Mouse (Mus musculus): ENCODE results near the gene Gm12166.

Gm12166 gene

GRCm38 (mm10) chr11:46073061-46073849 lies 21.1 kb upstream of the Gm12166 start:
- DNase-seq (ENCODE audit: low spot score) = peak; percentile 53

GRCm38 (mm10) chr11:46072466-46073060 lies 20.4 kb upstream of the Gm12166 start:
- no peak for DNase-seq (ENCODE audit: low spot score)

GRCm38 (mm10) chr11:46070789-46071188 lies 18.7 kb upstream of the Gm12166 start:
- DNase-seq (ENCODE audit: low spot score) = no peak

- DNase-seq (ENCODE audit: low spot score) = no peak
These were observed 18.0 kb upstream of the Gm12166 start for GRCm38 (mm10) chr11:46070161-46070560.

GRCm38 (mm10) chr11:46069408-46070003 lies 17.4 kb upstream of the Gm12166 start:
- DNase-seq (ENCODE audit: low spot score) = no peak

GRCm38 (mm10) chr11:46068756-46069407 lies 16.8 kb upstream of the Gm12166 start:
- DNase-seq (ENCODE audit: low spot score) = no peak

- DNase-seq (ENCODE audit: low spot score) = no peak
These were observed 15.4 kb upstream of the Gm12166 start for GRCm38 (mm10) chr11:46067371-46068060.

GRCm38 (mm10) chr11:46065201-46066011 lies 13.3 kb upstream of the Gm12166 start:
- DNase-seq (ENCODE audit: low spot score) = peak; percentile 72

- DNase-seq (ENCODE audit: low spot score) = no peak
These were observed 12.6 kb upstream of the Gm12166 start for GRCm38 (mm10) chr11:46064767-46065166.

- DNase-seq (ENCODE audit: low spot score) = no peak
These were observed 11.0 kb upstream of the Gm12166 start for GRCm38 (mm10) chr11:46062993-46063731.

GRCm38 (mm10) chr11:46062569-46062968 lies 10.4 kb upstream of the Gm12166 start:
- no peak for DNase-seq (ENCODE audit: low spot score)

GRCm38 (mm10) chr11:46061776-46062445 lies 9.8 kb upstream of the Gm12166 start:
- no peak for DNase-seq (ENCODE audit: low spot score)

- no peak for DNase-seq (ENCODE audit: low spot score)
These were observed 8.5 kb upstream of the Gm12166 start for GRCm38 (mm10) chr11:46060651-46061020.

- DNase-seq (ENCODE audit: low spot score) = no peak
These were observed 7.9 kb upstream of the Gm12166 start for GRCm38 (mm10) chr11:46059887-46060650.

GRCm38 (mm10) chr11:46058916-46059315 lies 6.8 kb upstream of the Gm12166 start:
- DNase-seq (ENCODE audit: low spot score) = no peak

GRCm38 (mm10) chr11:46058011-46058410 lies 5.9 kb upstream of the Gm12166 start:
- DNase-seq (ENCODE audit: low spot score) = no peak

GRCm38 (mm10) chr11:46056770-46057411 lies 4.8 kb upstream of the Gm12166 start:
- peak; percentile 26 for DNase-seq (ENCODE audit: low spot score)

- peak; percentile 64 for DNase-seq (ENCODE audit: low spot score)
These were observed 4.0 kb upstream of the Gm12166 start, which contains the start of gene Adam19 for GRCm38 (mm10) chr11:46055896-46056769. Gene Adam19 (plus strand): TSS chr11:46055992.
